Mouse (Mus musculus): ENCODE results near the gene Caln1. TPM values are rescaled to one million over a fixed set of nuclear protein-coding genes. Genes with fewer than 3 reads are reported as not detected.

Caln1 gene
- polyA plus RNA-seq, 1 experiment from 2014 or later, result not detected

- Histone ChIP-seq H3K4me3 (ENCODE audit: low read depth, low read length) (no peak overlapping the region), H3K27ac (ENCODE audit: low read length) (no peak overlapping the region), H3K9ac (replicated peaks; ENCODE audit: low read depth, low read length) (no peak overlapping the region), H3K4me1 (ENCODE audit: control insufficient read depth, insufficient read depth, low read length) (no peaks in the 10 kb centered on the region), H3K27me3 (ENCODE audit: control insufficient read depth, insufficient read depth, low read length) (no peaks in the 10 kb centered on the region), H3K4me2 (replicated peaks; ENCODE audit: low read depth, low read length) (no peak overlapping the region), H3K9me3 (ENCODE audit: control insufficient read depth, low read depth, low read length) (no peaks in the 10 kb centered on the region), H3K36me3 (ENCODE audit: control insufficient read depth, insufficient read depth, low read length) (no peaks in the 10 kb centered on the region)
- WGBS, result 48% methylated on average over 1 of the region's 1 CpGs
- no peak for ATAC-seq (ENCODE audit: insufficient number of reproducible peaks, insufficient read depth, low FRiP score, low read depth)
Measured at GRCm38 (mm10) chr5:130405201-130405600, 35.9 kb downstream of the Caln1 start.

DNA sequence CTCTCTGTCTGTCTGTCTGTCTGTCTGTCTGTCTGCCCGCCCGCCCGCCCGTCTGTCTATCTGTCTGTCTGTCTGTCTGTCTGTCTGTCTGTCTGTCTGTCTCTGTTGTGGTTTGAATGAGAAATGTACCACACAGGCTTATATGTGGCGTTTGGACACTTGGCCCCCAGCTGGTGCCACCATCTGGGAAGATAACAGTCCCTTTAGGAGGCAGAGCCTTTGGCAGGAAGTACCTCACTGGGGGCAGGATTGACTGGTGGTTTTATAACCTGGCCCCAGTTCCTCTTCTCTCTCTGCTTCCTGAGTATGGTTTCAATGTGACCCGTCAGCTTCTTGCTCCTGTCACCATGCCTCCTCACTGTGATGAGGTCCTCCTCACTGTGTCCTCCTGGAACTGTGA is 40.5 kb downstream of the Caln1 start:
- no peaks in the 10 kb centered on the region for H3K4me1 ChIP-seq (ENCODE audit: control insufficient read depth, insufficient read depth, low read length)
- H3K27me3 ChIP-seq (ENCODE audit: control insufficient read depth, insufficient read depth, low read length), result no peaks in the 10 kb centered on the region
- H3K4me2 ChIP-seq (replicated peaks; ENCODE audit: low read depth, low read length), result no peak overlapping the region
- no peak for ATAC-seq (ENCODE audit: insufficient number of reproducible peaks, insufficient read depth, low FRiP score, low read depth)
- no peak overlapping the region for H3K9ac ChIP-seq (replicated peaks; ENCODE audit: low read depth, low read length)
- H3K4me3 ChIP-seq (ENCODE audit: low read depth, low read length), result no peak overlapping the region
- no peak overlapping the region for H3K27ac ChIP-seq (ENCODE audit: low read length)
- 93% methylated on average over 6 of the region's 6 CpGs for WGBS
- H3K36me3 ChIP-seq (ENCODE audit: control insufficient read depth, insufficient read depth, low read length), result no peaks in the 10 kb centered on the region
- H3K9me3 ChIP-seq (ENCODE audit: control insufficient read depth, low read depth, low read length), result peaks cover 3% of the 10 kb centered on the region; the same call in 1 of the 2 replicates

DNA sequence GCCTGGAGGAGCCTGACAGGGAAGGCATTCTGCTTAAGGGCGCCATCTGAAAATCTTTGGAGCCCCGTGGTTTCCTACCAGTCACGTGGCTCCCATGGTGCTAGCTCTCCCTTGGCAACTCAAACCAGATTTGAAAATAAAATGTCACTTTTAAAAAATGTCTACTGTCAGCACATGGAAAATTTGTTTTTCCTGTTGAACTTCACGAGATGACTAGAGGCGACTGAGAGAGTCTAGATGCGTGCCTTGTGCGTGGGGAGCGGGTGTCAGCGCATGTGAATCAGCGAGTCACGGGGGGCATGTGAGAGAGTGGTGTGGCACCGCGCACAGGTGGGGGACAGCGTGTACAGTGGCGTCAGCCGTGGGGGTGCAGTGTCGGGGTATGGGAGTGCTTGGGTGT is 42.3 kb downstream of the Caln1 start:
- peaks cover 3% of the 10 kb centered on the region; the same call in 1 of the 2 replicates for H3K9me3 ChIP-seq (ENCODE audit: control insufficient read depth, low read depth, low read length)
- no peak overlapping the region for H3K4me2 ChIP-seq (replicated peaks; ENCODE audit: low read depth, low read length)
- H3K27ac ChIP-seq (ENCODE audit: low read length), result no peak overlapping the region
- no peak overlapping the region for H3K9ac ChIP-seq (replicated peaks; ENCODE audit: low read depth, low read length)
- WGBS, result 92% methylated on average over 17 of the region's 17 CpGs
- ATAC-seq (ENCODE audit: insufficient number of reproducible peaks, insufficient read depth, low FRiP score, low read depth), result no peak
- no peak overlapping the region for H3K4me3 ChIP-seq (ENCODE audit: low read depth, low read length)
- H3K4me1 ChIP-seq (ENCODE audit: control insufficient read depth, insufficient read depth, low read length), result no peaks in the 10 kb centered on the region
- H3K27me3 ChIP-seq (ENCODE audit: control insufficient read depth, insufficient read depth, low read length), result no peaks in the 10 kb centered on the region
- H3K36me3 ChIP-seq (ENCODE audit: control insufficient read depth, insufficient read depth, low read length), result no peaks in the 10 kb centered on the region

DNA sequence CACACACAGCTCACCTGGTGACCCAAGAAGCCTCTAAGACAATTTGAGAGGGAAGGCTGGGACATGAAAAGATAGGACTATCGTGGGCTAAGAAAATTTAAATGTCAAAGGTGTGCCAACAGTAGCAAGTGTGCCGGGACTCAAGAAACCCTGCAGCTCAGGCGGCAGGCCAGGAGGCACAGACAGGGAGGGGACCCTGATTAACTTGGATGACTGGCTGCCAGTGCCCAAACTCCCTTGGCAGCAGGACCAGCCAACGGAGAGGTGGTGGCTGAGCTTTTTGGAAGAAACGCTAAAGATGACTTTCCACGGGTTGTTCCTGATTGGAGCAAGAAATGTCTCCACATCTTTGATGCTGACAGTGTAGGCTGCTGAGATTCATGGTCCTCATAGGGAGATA is 78.2 kb downstream of the Caln1 start:
- Histone ChIP-seq H3K4me2 (replicated peaks; ENCODE audit: low read depth, low read length) (no peak overlapping the region), H3K36me3 (ENCODE audit: control insufficient read depth, insufficient read depth, low read length) (no peaks in the 10 kb centered on the region), H3K9me3 (ENCODE audit: control insufficient read depth, low read depth, low read length) (no peaks in the 10 kb centered on the region), H3K27ac (ENCODE audit: low read length) (no peak overlapping the region), H3K27me3 (ENCODE audit: control insufficient read depth, insufficient read depth, low read length) (peaks cover 33% of the 10 kb centered on the region), H3K4me1 (ENCODE audit: control insufficient read depth, insufficient read depth, low read length) (0 out of 2 replicates have a peak, but pooled peaks cover 2% of the 10 kb centered on the region), H3K9ac (replicated peaks; ENCODE audit: low read depth, low read length) (no peak overlapping the region), H3K4me3 (ENCODE audit: low read depth, low read length) (no peak overlapping the region)
- 39% methylated on average over 6 of the region's 6 CpGs for WGBS
- ATAC-seq (ENCODE audit: insufficient number of reproducible peaks, insufficient read depth, low FRiP score, low read depth), result no peak

DNA sequence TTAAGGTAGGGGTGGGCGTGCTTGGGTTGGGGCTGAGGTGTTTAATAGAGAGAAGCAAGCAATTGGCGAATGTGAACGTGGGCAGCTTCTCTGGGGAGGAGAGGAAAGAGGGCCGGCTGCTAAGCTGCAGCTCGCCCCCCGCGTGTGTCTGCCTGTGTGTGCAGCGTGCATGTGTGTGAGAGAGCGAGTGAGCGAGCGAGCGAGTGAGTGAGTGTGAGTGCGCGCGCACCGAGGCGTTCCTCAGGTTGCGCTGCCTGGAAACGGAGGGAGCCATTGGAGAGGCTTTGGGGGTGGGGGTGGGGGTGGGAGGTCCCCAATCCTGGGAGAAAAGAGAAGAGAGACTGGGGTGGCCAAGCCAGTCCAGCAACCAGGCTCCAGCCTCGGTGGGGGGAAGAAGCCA is 79.2 kb downstream of the Caln1 start:
- ATAC-seq (ENCODE audit: insufficient number of reproducible peaks, insufficient read depth, low FRiP score, low read depth), result no peak; the same call in 1 of the 2 replicates
- peaks cover 33% of the 10 kb centered on the region for H3K27me3 ChIP-seq (ENCODE audit: control insufficient read depth, insufficient read depth, low read length)
- peak overlapping the region; percentile 67 for H3K4me2 ChIP-seq (replicated peaks; ENCODE audit: low read depth, low read length)
- H3K36me3 ChIP-seq (ENCODE audit: control insufficient read depth, insufficient read depth, low read length), result no peaks in the 10 kb centered on the region
- no peaks in the 10 kb centered on the region for H3K9me3 ChIP-seq (ENCODE audit: control insufficient read depth, low read depth, low read length)
- H3K4me3 ChIP-seq (ENCODE audit: low read depth, low read length), result peak overlapping the region; percentile 34
- H3K27ac ChIP-seq (ENCODE audit: low read length), result no peak overlapping the region
- no peak overlapping the region for H3K9ac ChIP-seq (replicated peaks; ENCODE audit: low read depth, low read length)
- WGBS, result 6% methylated on average over 20 of the region's 20 CpGs
- H3K4me1 ChIP-seq (ENCODE audit: control insufficient read depth, insufficient read depth, low read length), result 0 out of 2 replicates have a peak, but pooled peaks cover 2% of the 10 kb centered on the region

DNA sequence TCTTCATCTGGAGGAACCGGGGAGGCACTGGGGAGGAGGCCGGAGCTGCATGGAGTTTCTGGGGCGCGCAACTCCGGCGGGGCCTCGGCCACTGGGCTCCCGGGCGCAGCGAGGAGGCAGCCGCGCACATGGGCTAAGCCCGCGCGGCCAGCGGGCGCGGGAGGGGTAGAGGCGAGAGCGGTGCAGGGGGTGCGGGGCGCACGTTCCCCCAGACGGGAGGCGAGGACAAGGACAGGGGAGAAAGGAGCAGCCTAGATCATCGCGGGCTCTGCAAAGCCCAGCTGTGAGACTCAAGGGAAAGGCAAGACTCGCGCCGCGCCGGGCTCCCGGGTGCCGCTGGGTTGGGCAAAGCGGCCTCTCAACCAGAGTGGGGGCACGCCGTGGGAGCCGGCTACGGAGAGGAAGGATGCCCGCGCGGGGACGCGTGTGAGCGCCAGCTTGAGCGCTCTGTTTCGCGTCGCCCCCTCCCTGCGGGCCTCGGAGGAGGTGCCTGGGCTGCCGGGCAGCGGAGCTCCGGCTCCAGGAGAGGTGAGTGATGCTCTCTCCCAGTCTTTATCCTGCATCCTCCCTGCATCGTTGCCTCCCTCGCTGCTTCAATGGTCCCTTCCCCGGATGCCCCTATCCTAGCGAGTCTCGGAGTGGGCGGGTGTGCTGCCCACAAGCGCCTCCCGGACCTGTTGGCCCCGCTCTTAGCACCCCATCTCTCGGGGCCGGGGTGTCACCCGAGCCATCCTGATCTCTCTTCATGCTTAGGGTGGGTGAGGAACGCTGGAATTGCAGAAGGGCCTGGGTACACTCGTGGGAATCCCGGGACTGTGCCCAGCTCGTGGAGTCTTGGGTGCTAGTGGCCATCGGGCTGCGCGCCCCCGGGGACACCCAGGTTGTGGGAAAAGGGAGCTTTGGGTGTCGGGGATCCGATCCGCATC is 79.9 kb downstream of the Caln1 start:
- no peak overlapping the region for H3K27ac ChIP-seq (ENCODE audit: low read length)
- no peaks in the 10 kb centered on the region for H3K9me3 ChIP-seq (ENCODE audit: control insufficient read depth, low read depth, low read length)
- no peak overlapping the region for H3K9ac ChIP-seq (replicated peaks; ENCODE audit: low read depth, low read length)
- H3K4me2 ChIP-seq (replicated peaks; ENCODE audit: low read depth, low read length), result peak overlapping the region; percentile 67
- 0 out of 2 replicates have a peak, but pooled peaks cover 2% of the 10 kb centered on the region for H3K4me1 ChIP-seq (ENCODE audit: control insufficient read depth, insufficient read depth, low read length)
- peak overlapping the region; percentile 34 for H3K4me3 ChIP-seq (ENCODE audit: low read depth, low read length)
- WGBS, result 1% methylated on average over 59 of the region's 77 CpGs
- H3K36me3 ChIP-seq (ENCODE audit: control insufficient read depth, insufficient read depth, low read length), result no peaks in the 10 kb centered on the region
- H3K27me3 ChIP-seq (ENCODE audit: control insufficient read depth, insufficient read depth, low read length), result peaks cover 33% of the 10 kb centered on the region
- 0 out of 2 replicates have a peak, but pooled peaks have one; percentile 25 for ATAC-seq (ENCODE audit: insufficient number of reproducible peaks, insufficient read depth, low FRiP score, low read depth)

- no peak overlapping the region for H3K27ac ChIP-seq (ENCODE audit: low read length)
- H3K9ac ChIP-seq (replicated peaks; ENCODE audit: low read depth, low read length), result no peak overlapping the region
- no peaks in the 10 kb centered on the region for H3K36me3 ChIP-seq (ENCODE audit: control insufficient read depth, insufficient read depth, low read length)
- peaks cover 33% of the 10 kb centered on the region for H3K27me3 ChIP-seq (ENCODE audit: control insufficient read depth, insufficient read depth, low read length)
- 0 out of 2 replicates have a peak, but pooled peaks cover 2% of the 10 kb centered on the region for H3K4me1 ChIP-seq (ENCODE audit: control insufficient read depth, insufficient read depth, low read length)
- WGBS, result 9% methylated on average over 14 of the region's 14 CpGs
- no peak overlapping the region for H3K4me3 ChIP-seq (ENCODE audit: low read depth, low read length)
- 0 out of 2 replicates have a peak, but pooled peaks have one; percentile 9 for ATAC-seq (ENCODE audit: insufficient number of reproducible peaks, insufficient read depth, low FRiP score, low read depth)
- H3K9me3 ChIP-seq (ENCODE audit: control insufficient read depth, low read depth, low read length), result no peaks in the 10 kb centered on the region
- no peak overlapping the region; the same call in 1 of the 2 replicates for H3K4me2 ChIP-seq (replicated peaks; ENCODE audit: low read depth, low read length)
Measured at GRCm38 (mm10) chr5:130450031-130450541, 80.8 kb downstream of the Caln1 start.

DNA sequence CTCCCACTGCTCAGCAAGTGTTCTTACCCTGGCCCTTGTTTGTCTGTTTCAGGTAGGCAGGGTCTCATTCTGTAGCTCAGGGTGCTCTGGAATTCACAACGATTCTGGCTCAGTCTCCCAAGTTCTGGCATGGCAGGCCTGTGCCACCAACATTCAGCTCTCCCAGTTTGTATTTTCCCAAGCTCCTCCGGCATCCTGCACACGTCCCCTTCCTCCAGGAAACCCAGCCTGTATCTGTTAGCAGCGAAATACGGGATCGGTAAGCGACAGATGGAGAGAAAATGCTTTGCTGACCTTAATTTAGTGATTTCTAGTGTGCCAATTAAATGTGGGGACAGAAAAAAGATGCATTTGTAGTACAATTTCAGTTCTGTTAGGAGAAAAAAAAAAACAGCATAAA is 88.8 kb downstream of the Caln1 start:
- no peaks in the 10 kb centered on the region for H3K4me1 ChIP-seq (ENCODE audit: control insufficient read depth, insufficient read depth, low read length)
- H3K27ac ChIP-seq (ENCODE audit: low read length), result no peak overlapping the region
- no peaks in the 10 kb centered on the region for H3K36me3 ChIP-seq (ENCODE audit: control insufficient read depth, insufficient read depth, low read length)
- no peaks in the 10 kb centered on the region for H3K27me3 ChIP-seq (ENCODE audit: control insufficient read depth, insufficient read depth, low read length)
- no peak overlapping the region for H3K9ac ChIP-seq (replicated peaks; ENCODE audit: low read depth, low read length)
- ATAC-seq (ENCODE audit: insufficient number of reproducible peaks, insufficient read depth, low FRiP score, low read depth), result no peak
- no peaks in the 10 kb centered on the region for H3K9me3 ChIP-seq (ENCODE audit: control insufficient read depth, low read depth, low read length)
- 86% methylated on average over 7 of the region's 7 CpGs for WGBS
- H3K4me2 ChIP-seq (replicated peaks; ENCODE audit: low read depth, low read length), result no peak overlapping the region
- H3K4me3 ChIP-seq (ENCODE audit: low read depth, low read length), result no peak overlapping the region

All from stomach, embryonic 14.5 days (tissue).